Mouse (Mus musculus) heart, adult 2 months (tissue): ENCODE results near the gene Gm21830.

Experiments
- CTCF ChIP-seq: fragments of 200-600 bp; IDR thresholded peaks from 2 replicates; pipeline ENCODE4 v1.8.1; 2022; ENCODE audit warnings: antibody characterized with exemption, mild to moderate bottlenecking, moderate library complexity
- EP300 ChIP-seq: fragments of 200-500 bp; IDR thresholded peaks from 2 replicates; pipeline ENCODE4 v1.6.1; 2011; ENCODE audit warnings: low read depth, low read length, control low read depth; ENCODE audit not compliant: insufficient read depth
- POLR2A ChIP-seq: fragments of 200-500 bp; IDR thresholded peaks from 2 replicates; pipeline ENCODE4 v1.6.1; 2011; ENCODE audit warnings: mild to moderate bottlenecking, low read depth, low read length, control low read depth; ENCODE audit not compliant: insufficient read depth

DNA sequence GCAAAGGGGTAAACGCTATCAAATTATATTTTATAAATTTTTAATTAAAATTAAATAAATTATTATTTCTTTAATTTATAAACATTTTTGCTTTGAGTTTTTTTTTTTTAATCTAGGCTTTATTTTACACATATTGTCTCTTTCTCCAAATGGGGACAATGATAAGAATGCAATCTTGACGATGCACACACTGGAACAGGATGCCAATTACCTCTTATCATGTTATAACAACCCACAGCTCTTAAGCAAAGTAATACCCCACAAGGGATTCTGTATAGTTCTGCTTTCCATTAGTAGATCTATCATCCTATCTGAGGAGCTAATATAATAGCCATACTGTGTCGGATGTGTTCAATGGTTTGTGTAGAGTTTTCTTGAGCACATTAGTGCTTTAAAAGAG, 47.3 kb downstream of the Gm21830 start:
- TF ChIP-seq CTCF (no peak), POLR2A (no peak), EP300 (no peak)
